Mouse (Mus musculus) G1E (cell line): ENCODE results near the gene Specc1l.

Experiments used
- CTCF ChIP-seq: IDR thresholded peaks from 2 replicates; pipeline ENCODE4 v1.5.1; 2012; ENCODE audit warnings: low read depth, low read length, inconsistent platforms, mixed read lengths
- GATA1 ChIP-seq: IDR thresholded peaks from 2 replicates; pipeline ENCODE4 v1.6.1; 2012; ENCODE audit warnings: borderline replicate concordance, low read length, inconsistent platforms, mixed read lengths
- POLR2AphosphoS5 ChIP-seq: IDR thresholded peaks from 2 replicates; pipeline ENCODE4 v1.6.1; 2012; ENCODE audit warnings: low read depth, low read length, inconsistent platforms; ENCODE audit not compliant: insufficient replicate concordance
- TAL1 ChIP-seq: conservative IDR thresholded peaks from 2 replicates; pipeline ENCODE4 v1.6.1; 2012; ENCODE audit warnings: low read depth, low read length, inconsistent platforms, mixed read lengths

DNA sequence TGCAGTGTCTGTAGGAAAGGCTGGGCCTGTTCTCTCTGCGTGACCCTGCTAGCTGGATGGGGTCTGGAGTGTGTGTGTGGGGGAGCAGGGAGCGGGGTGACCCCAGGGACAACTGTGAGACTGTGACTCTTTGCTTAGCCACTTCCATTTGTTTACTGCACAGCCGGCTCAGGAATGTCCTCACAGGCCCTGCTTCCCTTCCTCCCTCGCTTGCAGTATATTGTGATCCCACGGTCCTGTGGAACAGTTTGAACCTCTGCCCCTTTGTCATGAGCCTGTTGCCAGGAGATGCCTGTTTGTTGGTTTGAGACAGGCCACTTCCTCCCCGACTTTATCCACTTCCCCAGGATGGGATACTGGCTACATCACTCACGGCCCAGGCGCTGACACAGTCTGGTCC, 35.4 kb upstream of the Specc1l start:
- no peak for TF ChIP-seq TAL1
- TF ChIP-seq CTCF: no peak
- no peak for TF ChIP-seq GATA1
- TF ChIP-seq POLR2AphosphoS5: no peak
